Mouse (Mus musculus) spleen, adult 2 months (tissue): Measurements from ENCODE around the gene Prnd.

ENCODE experiments used
- CTCF ChIP-seq: fragments of 200-500 bp; IDR thresholded peaks from 2 replicates; pipeline ENCODE4 v1.5.1; 2011; ENCODE audit warnings: mild to moderate bottlenecking, inconsistent platforms; ENCODE audit not compliant: insufficient read depth, insufficient read length, insufficient replicate concordance; ENCODE audit errors: extremely low read depth
- POLR2A ChIP-seq: fragments of 200-500 bp; IDR thresholded peaks from 2 replicates; pipeline ENCODE4 v1.6.1; 2011; ENCODE audit warnings: low read depth, low read length, inconsistent platforms

DNA sequence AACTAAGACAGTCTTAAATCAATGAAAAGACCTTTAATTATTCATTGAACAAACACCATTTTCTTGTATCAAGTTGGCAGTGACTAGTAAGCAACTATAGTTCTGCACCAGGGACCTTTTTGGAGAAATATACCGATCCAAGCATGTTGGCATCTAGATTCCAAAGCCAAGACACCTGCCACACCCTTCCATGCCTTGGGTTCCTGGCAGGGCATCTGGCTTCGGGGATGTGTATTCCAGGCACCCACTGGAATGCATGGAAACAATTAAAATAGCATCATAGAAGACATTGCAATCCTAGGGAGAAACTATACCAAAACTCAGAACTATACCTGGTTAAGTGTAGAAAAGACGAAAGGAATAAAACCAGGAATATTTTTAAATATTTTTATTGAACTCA, 44.4 kb upstream of the Prnd start:
- TF ChIP-seq CTCF: no peak
- TF ChIP-seq POLR2A: no peak
